Mouse (Mus musculus) myocyte (in vitro differentiated cells): Measurements from ENCODE around the gene Six5. TPM values are rescaled to one million over a fixed set of nuclear protein-coding genes. Genes with fewer than 3 reads are reported as not detected.
A peak's percentile ranks its signal among the peaks of the same experiment; 100 is the strongest.

Experiments used
- H3K27me3 ChIP-seq: one replicate; pipeline ENCODE4 v1.6.1; 2011; ENCODE audit not compliant: control insufficient read depth, insufficient read depth, insufficient read length
- H3K36me3 ChIP-seq: one replicate; pipeline ENCODE4 v1.6.1; 2011; ENCODE audit not compliant: control insufficient read depth, insufficient read depth
- H3K4me2 ChIP-seq: one replicate; pipeline ENCODE4 v1.6.1; 2011; ENCODE audit warnings: low read depth, control low read depth
- H3K4me3 ChIP-seq: one replicate; pipeline ENCODE4 v1.5.1; 2011; ENCODE audit warnings: mild to moderate bottlenecking, control low read depth, moderate library complexity
- H3K79me2 ChIP-seq: one replicate; pipeline ENCODE4 v1.6.1; 2011; ENCODE audit not compliant: control insufficient read depth, insufficient read depth
- H3ac ChIP-seq: one replicate; pipeline ENCODE4 v1.6.1; 2011; ENCODE audit not compliant: control insufficient read depth, insufficient read length
- CEBPB ChIP-seq: IDR thresholded peaks from 2 replicates; pipeline ENCODE4 v1.6.1; 2011; ENCODE audit warnings: mild to moderate bottlenecking, moderate library complexity; ENCODE audit not compliant: poor library complexity, insufficient read depth, severe bottlenecking
- E2F4 ChIP-seq: IDR thresholded peaks from one replicate; pipeline ENCODE4 v1.6.1; 2011; ENCODE audit warnings: mild to moderate bottlenecking, control low read depth, moderate library complexity; ENCODE audit not compliant: insufficient read depth
- MAX ChIP-seq: IDR thresholded peaks from one replicate; pipeline ENCODE4 v1.6.1; 2011; ENCODE audit warnings: low read depth, mild to moderate bottlenecking, control low read depth
- MYOD1 ChIP-seq, 3 experiments: IDR thresholded peaks; one replicate each; pipeline ENCODE4 v1.6.1; 2011; ENCODE audit warnings: control low read depth in 2 of 3, low read depth in 2 of 3, mild to moderate bottlenecking in 2 of 3, moderate library complexity in 1 of 3; ENCODE audit not compliant: insufficient read length in 2 of 3, control insufficient read depth in 1 of 3
- MYOG ChIP-seq, 3 experiments: IDR thresholded peaks; one replicate each; pipeline ENCODE4 v1.6.1; 2011; ENCODE audit warnings: control low read depth in 2 of 3, low read depth in 2 of 3, mild to moderate bottlenecking in 2 of 3; ENCODE audit not compliant: insufficient read length in 2 of 3, control insufficient read depth in 1 of 3, insufficient read depth in 1 of 3
- POLR2A ChIP-seq: IDR thresholded peaks from one replicate; pipeline ENCODE4 v1.6.1; 2011; ENCODE audit warnings: low read depth, mild to moderate bottlenecking, control low read depth, moderate library complexity; ENCODE audit not compliant: insufficient read length
- POLR2AphosphoS2 ChIP-seq: IDR thresholded peaks from one replicate; pipeline ENCODE4 v1.6.1; 2011; ENCODE audit warnings: low read depth, control low read depth; ENCODE audit not compliant: insufficient read length
- REST ChIP-seq: IDR thresholded peaks from one replicate; pipeline ENCODE4 v1.6.1; 2011; ENCODE audit warnings: mild to moderate bottlenecking, control low read depth, moderate library complexity; ENCODE audit not compliant: insufficient read depth, insufficient read length
- SRF ChIP-seq: IDR thresholded peaks from one replicate; pipeline ENCODE4 v1.6.1; 2011; ENCODE audit warnings: low read depth; ENCODE audit not compliant: control insufficient read depth, insufficient read length
- TCF12 ChIP-seq: IDR thresholded peaks from one replicate; pipeline ENCODE4 v1.6.1; 2011; ENCODE audit warnings: mild to moderate bottlenecking, control low read depth; ENCODE audit not compliant: poor library complexity, insufficient read depth, severe bottlenecking
- TCF3 ChIP-seq: IDR thresholded peaks from one replicate; pipeline ENCODE4 v1.6.1; 2011; ENCODE audit warnings: low read depth, control low read depth; ENCODE audit not compliant: insufficient read length
- USF1 ChIP-seq: IDR thresholded peaks from one replicate; pipeline ENCODE4 v1.6.1; 2011; ENCODE audit warnings: low read depth, mild to moderate bottlenecking, control low read depth, moderate library complexity
- polyA plus RNA-seq: library from polyadenylated mRNA; unstranded; fragments of >200 nt; fragmentation: generic; extraction: Trizol; gene quantifications from one replicate; pipeline ENCODE4 v1.2.1, GENCODE M21; 2012; ENCODE audit warnings: missing spikeins

The Six5 gene
- polyA plus RNA-seq, 1 experiment, result 1.6 TPM

GRCm38 (mm10) chr7:19124713-19125112 is 30.3 kb downstream of the Six5 start:
- Histone ChIP-seq H3K4me2 (no peak overlapping the region), H3K36me3 (no peaks in the 10 kb centered on the region), H3K79me2 (peaks cover 26% of the 10 kb centered on the region), H3K4me3 (no peak overlapping the region), H3K27me3 (no peaks in the 10 kb centered on the region), H3ac (no peak overlapping the region)
- no peak for TF ChIP-seq POLR2A
- no peak for TF ChIP-seq REST
- no peak for TF ChIP-seq MYOG (IDR thresholded peaks at IDR 0.05; ENCODE audit: control insufficient read depth in 1 of 3, insufficient read depth in 1 of 3, insufficient read length in 2 of 3, low read depth in 2 of 3)
- no peak for TF ChIP-seq CEBPB
- no peak for TF ChIP-seq POLR2AphosphoS2
- no peak for TF ChIP-seq E2F4
- TF ChIP-seq MAX, result no peak
- TF ChIP-seq TCF12, result no peak
- TF ChIP-seq MYOD1 (IDR thresholded peaks at IDR 0.05; ENCODE audit: control insufficient read depth in 1 of 3, insufficient read length in 2 of 3, low read depth in 2 of 3), result no peak
- no peak for TF ChIP-seq SRF
- no peak for TF ChIP-seq USF1
- TF ChIP-seq TCF3, result no peak

DNA sequence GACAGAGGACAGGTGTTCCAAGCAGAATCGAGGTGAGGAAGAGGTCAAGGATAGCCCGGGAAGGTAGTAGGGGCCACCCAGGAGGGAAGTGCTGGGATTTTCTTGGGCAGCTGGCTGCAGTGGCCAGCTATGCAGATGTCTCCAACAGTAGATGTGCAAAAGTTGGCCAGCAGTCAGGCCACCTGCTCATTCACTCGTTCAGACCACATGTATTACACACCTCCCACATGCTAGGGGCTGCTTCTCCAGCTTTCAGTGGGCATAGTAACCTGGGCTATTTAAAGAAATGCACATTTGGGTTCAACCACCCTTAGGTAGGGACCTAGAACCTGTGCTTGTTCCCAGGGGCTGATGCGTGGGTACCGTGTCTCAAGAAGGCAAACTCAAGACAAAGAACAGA is 33.4 kb downstream of the Six5 start:
- H3ac ChIP-seq, result no peak overlapping the region
- H3K27me3 ChIP-seq, result no peaks in the 10 kb centered on the region
- no peak overlapping the region for H3K4me3 ChIP-seq
- peak; percentile 13 to 90 (median 78) for TF ChIP-seq MYOD1 (IDR thresholded peaks at IDR 0.05; ENCODE audit: control insufficient read depth in 1 of 3, insufficient read length in 2 of 3, low read depth in 2 of 3)
- TF ChIP-seq E2F4, result no peak
- peak in 1 of 3 experiments; percentile 33 for TF ChIP-seq MYOG (IDR thresholded peaks at IDR 0.05; ENCODE audit: control insufficient read depth in 1 of 3, insufficient read depth in 1 of 3, insufficient read length in 2 of 3, low read depth in 2 of 3)
- no peaks in the 10 kb centered on the region for H3K36me3 ChIP-seq
- no peak overlapping the region for H3K4me2 ChIP-seq
- H3K79me2 ChIP-seq, result peaks cover 3% of the 10 kb centered on the region

DNA sequence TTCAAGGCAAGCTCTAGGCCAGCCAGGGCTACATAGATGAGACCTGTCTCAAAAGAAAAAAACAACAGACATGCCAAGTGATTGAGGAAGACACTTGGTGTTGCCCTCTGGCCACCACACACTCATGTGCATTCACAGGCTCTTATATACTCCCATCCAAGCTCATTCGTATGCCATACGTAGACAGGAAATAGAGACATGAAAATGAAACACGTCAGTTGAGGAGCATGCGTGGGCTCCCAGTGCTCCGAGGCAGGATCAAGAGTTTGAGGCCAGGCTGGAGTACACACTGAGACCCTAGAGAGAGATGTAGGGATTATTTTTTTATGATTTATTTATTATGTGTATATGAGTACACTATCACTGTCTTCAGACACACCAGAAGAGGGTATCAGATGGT is 35.0 kb downstream of the Six5 start:
- TF ChIP-seq MYOG (IDR thresholded peaks at IDR 0.05; ENCODE audit: control insufficient read depth in 1 of 3, insufficient read depth in 1 of 3, insufficient read length in 2 of 3, low read depth in 2 of 3) (no peak), MYOD1 (IDR thresholded peaks at IDR 0.05; ENCODE audit: control insufficient read depth in 1 of 3, insufficient read length in 2 of 3, low read depth in 2 of 3) (no peak), POLR2A (no peak), TCF3 (no peak), SRF (no peak), POLR2AphosphoS2 (no peak), TCF12 (no peak), MAX (no peak), E2F4 (no peak), USF1 (no peak), CEBPB (no peak), REST (no peak)
- Histone ChIP-seq H3K27me3 (no peaks in the 10 kb centered on the region), H3K4me2 (no peak overlapping the region), H3ac (no peak overlapping the region), H3K4me3 (no peak overlapping the region), H3K79me2 (peaks cover 9% of the 10 kb centered on the region), H3K36me3 (no peaks in the 10 kb centered on the region)

GRCm38 (mm10) chr7:19130657-19131056 is 36.3 kb downstream of the Six5 start:
- TF ChIP-seq MYOD1 (IDR thresholded peaks at IDR 0.05; ENCODE audit: control insufficient read depth in 1 of 3, insufficient read length in 2 of 3, low read depth in 2 of 3), result no peak
- TF ChIP-seq E2F4, result no peak
- no peak for TF ChIP-seq MYOG (IDR thresholded peaks at IDR 0.05; ENCODE audit: control insufficient read depth in 1 of 3, insufficient read depth in 1 of 3, insufficient read length in 2 of 3, low read depth in 2 of 3)
- no peak for TF ChIP-seq POLR2A
- TF ChIP-seq REST, result no peak
- no peak for TF ChIP-seq MAX
- no peak for TF ChIP-seq CEBPB
- no peak for TF ChIP-seq USF1
- no peak for TF ChIP-seq TCF3
- no peak for TF ChIP-seq POLR2AphosphoS2
- no peak for TF ChIP-seq SRF
- no peak for TF ChIP-seq TCF12
- Histone ChIP-seq H3K36me3 (no peaks in the 10 kb centered on the region), H3K4me3 (peak overlapping the region; percentile 23), H3ac (no peak overlapping the region), H3K79me2 (peaks cover 9% of the 10 kb centered on the region), H3K4me2 (peak overlapping the region; percentile 75), H3K27me3 (no peaks in the 10 kb centered on the region)

DNA sequence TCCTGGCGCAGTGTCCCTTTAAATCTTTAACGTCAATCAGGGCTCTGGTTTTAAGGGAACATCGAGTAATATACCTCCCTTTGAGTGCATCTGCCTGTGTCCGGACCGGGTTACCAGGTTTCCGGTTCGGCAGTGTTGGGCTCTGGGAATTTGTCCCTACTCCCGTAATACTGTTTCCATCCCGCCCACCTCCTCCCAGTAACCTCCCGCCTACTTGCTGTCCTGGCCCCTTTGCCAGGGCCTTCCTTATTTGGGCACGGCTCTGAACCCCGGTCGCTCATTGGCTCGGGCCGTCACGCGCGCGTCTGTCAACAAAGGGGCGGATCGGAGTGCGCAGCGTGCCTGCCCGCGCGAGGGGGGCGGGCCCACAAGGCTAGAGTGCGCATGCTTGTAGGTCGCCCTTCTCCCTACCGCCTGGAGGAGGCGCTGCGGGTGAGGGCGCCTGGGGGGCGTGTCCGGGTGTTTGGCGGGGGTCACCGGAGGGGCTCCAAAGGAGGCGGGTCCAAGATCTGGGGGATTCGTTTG is 37.0 kb downstream of the Six5 start:
- H3ac ChIP-seq, result no peak overlapping the region
- TF ChIP-seq E2F4 (peak; percentile 1), POLR2A (no peak), USF1 (peak; percentile 76), SRF (peak; percentile 99), MYOD1 (IDR thresholded peaks at IDR 0.05; ENCODE audit: control insufficient read depth in 1 of 3, insufficient read length in 2 of 3, low read depth in 2 of 3) (peak in 1 of 3 experiments; percentile 19), POLR2AphosphoS2 (peak; percentile 64), TCF3 (no peak)
- no peaks in the 10 kb centered on the region for H3K36me3 ChIP-seq
- H3K4me2 ChIP-seq, result peak overlapping the region; percentile 85
- H3K4me3 ChIP-seq, result peak overlapping the region; percentile 23
- H3K79me2 ChIP-seq, result peaks cover 9% of the 10 kb centered on the region
- H3K27me3 ChIP-seq, result no peaks in the 10 kb centered on the region
